10 mouse cellular contexts compared by ENCODE assay signal in the genomic region with DNA sequence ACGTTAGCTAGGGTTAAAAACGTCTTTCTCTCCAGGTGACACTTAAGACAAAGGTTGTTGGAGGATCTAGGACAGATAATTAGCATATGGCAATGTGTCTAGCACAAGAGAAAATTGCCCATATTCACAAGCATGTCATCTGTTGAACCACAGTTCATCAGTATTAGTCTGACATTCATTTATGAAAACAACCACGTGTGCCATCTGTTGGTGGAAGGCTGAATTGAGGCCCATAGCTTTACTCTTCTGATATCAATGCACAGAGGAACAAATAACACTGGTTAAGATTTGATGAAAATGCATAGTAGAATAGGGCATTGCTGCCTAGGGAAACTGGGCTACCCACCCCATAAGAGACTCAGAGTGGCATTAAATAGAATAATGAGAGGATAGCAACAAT. TPM values are rescaled to one million over a fixed set of nuclear protein-coding genes. Genes with fewer than 3 reads are reported as not detected.
A peak's percentile ranks its signal among the peaks of the same experiment; 100 is the strongest.
DNase-seq lines count a peak whose midpoint lies in the region; ATAC-seq and TF ChIP-seq lines count a peak whose summit lies in the region.
"Had no signal": no experiment of that assay in that cellular context is flagged by ENCODE, and none has a peak within 500 bp of the region (broad histone marks: within the 10 kb centered on the region; RNA-seq: fewer than 3 reads in every experiment).

No protein-coding gene starts in this region.

- H3K4me2 ChIP-seq in hindbrain, embryonic 11.5 days (replicated peaks; ENCODE audit: low read depth, low read length), result no peak overlapping the region
- H3K4me2 ChIP-seq in hindbrain, embryonic 16.5 days (ENCODE audit: low read length), result no peak overlapping the region
- H3K4me2 ChIP-seq in liver, postnatal 0 days (ENCODE audit: low read depth, low read length), result no peak overlapping the region
- H3K4me2 ChIP-seq in liver, embryonic 11.5 days, result no peak overlapping the region
- H3K4me2 ChIP-seq: liver, embryonic 15.5 days; neural tube, embryonic 12.5 days had no signal

- no peaks in the 10 kb centered on the region for H3K36me3 ChIP-seq in hindbrain, embryonic 11.5 days (ENCODE audit: control insufficient read depth, insufficient read depth, low read length)
- no peaks in the 10 kb centered on the region for H3K36me3 ChIP-seq in hindbrain, embryonic 16.5 days (ENCODE audit: control insufficient read depth, insufficient read depth, low read length)
- H3K36me3 ChIP-seq in liver, postnatal 0 days (replicated peaks; ENCODE audit: insufficient read depth, low read length), result no peaks in the 10 kb centered on the region
- H3K36me3 ChIP-seq in liver, embryonic 11.5 days (ENCODE audit: control insufficient read depth, insufficient read depth, low read length), result no peaks in the 10 kb centered on the region
- no peaks in the 10 kb centered on the region for H3K36me3 ChIP-seq in E14TG2a.4 (ENCODE audit: insufficient read depth, low read length)
- H3K36me3 ChIP-seq: liver, embryonic 15.5 days; neural tube, embryonic 12.5 days had no signal

- TF ChIP-seq CTCF in liver, postnatal 0 days (IDR thresholded peaks at IDR 0.05; ENCODE audit: low read depth), result peak; percentile 44
- peak; percentile 14; the same call in 1 of the 2 replicates for TF ChIP-seq CTCF in E14TG2a.4 (conservative IDR thresholded peaks at IDR 0.05; ENCODE audit: low read length)

- no peaks in the 10 kb centered on the region for H3K4me1 ChIP-seq in hindbrain, embryonic 11.5 days (replicated peaks; ENCODE audit: control insufficient read depth, insufficient read depth, low read length)
- no peaks in the 10 kb centered on the region for H3K4me1 ChIP-seq in hindbrain, embryonic 16.5 days (ENCODE audit: control insufficient read depth, insufficient read depth, low read depth, low read length)
- H3K4me1 ChIP-seq in liver, postnatal 0 days (ENCODE audit: insufficient read depth), result no peaks in the 10 kb centered on the region
- H3K4me1 ChIP-seq in liver, embryonic 11.5 days (replicated peaks; ENCODE audit: control insufficient read depth, insufficient read depth, low read length), result no peaks in the 10 kb centered on the region
- no peaks in the 10 kb centered on the region for H3K4me1 ChIP-seq in E14TG2a.4 (replicated peaks; ENCODE audit: low read depth, low read length)
- H3K4me1 ChIP-seq: liver, embryonic 15.5 days; neural tube, embryonic 12.5 days had no signal

- no peak for TF ChIP-seq EP300 in liver, postnatal 0 days (IDR thresholded peaks at IDR 0.05; ENCODE audit: low read depth)

- WGBS in hindbrain, embryonic 11.5 days, result 57% methylated on average over 3 of the region's 3 CpGs
- 41% methylated on average over 3 of the region's 3 CpGs for WGBS in hindbrain, embryonic 16.5 days
- 37% methylated on average over 3 of the region's 3 CpGs for WGBS in liver, postnatal 0 days (ENCODE audit: insufficient replicate concordance)
- WGBS in liver, embryonic 11.5 days, result 44% methylated on average over 3 of the region's 3 CpGs

- no peaks in the 10 kb centered on the region for H3K27me3 ChIP-seq in hindbrain, embryonic 11.5 days (ENCODE audit: control insufficient read depth, insufficient read depth, low read length)
- H3K27me3 ChIP-seq in hindbrain, embryonic 16.5 days (replicated peaks; ENCODE audit: control insufficient read depth, insufficient read depth, low read length), result no peaks in the 10 kb centered on the region
- no peaks in the 10 kb centered on the region for H3K27me3 ChIP-seq in liver, postnatal 0 days (ENCODE audit: insufficient read depth, low read length)
- no peaks in the 10 kb centered on the region for H3K27me3 ChIP-seq in liver, embryonic 11.5 days (replicated peaks; ENCODE audit: control insufficient read depth, insufficient read depth, low read length)
- no peaks in the 10 kb centered on the region for H3K27me3 ChIP-seq in E14TG2a.4 (ENCODE audit: insufficient read depth, low read length)
- H3K27me3 ChIP-seq: liver, embryonic 15.5 days; neural tube, embryonic 12.5 days had no signal

- H3K27ac ChIP-seq in hindbrain, embryonic 11.5 days (ENCODE audit: low read depth, low read length), result no peak overlapping the region
- H3K27ac ChIP-seq in hindbrain, embryonic 16.5 days (ENCODE audit: low read depth, low read length), result no peak overlapping the region
- no peak overlapping the region for H3K27ac ChIP-seq in liver, postnatal 0 days (ENCODE audit: low read depth)
- H3K27ac ChIP-seq in liver, embryonic 11.5 days (ENCODE audit: low read depth, low read length), result no peak overlapping the region
- H3K27ac ChIP-seq: liver, embryonic 15.5 days; neural tube, embryonic 12.5 days had no signal

- peak; percentile 39 for DNase-seq in hindbrain, embryonic 11.5 days (ENCODE audit: low spot score)
- no peak for DNase-seq in liver, postnatal 0 days
- no peak for DNase-seq in liver, embryonic 11.5 days (ENCODE audit: low spot score)
- DNase-seq in embryo, embryonic 10.5 days (ENCODE audit: low spot score), result peak; percentile 45
- DNase-seq in thymus, postnatal 0 days (ENCODE audit: low spot score), result no peak
- no peak for DNase-seq in left cerebral cortex, adult 8-10 months (ENCODE audit: low spot score in 2 of 2)

- H3K9ac ChIP-seq in hindbrain, embryonic 11.5 days (ENCODE audit: low read depth, low read length), result no peak overlapping the region
- H3K9ac ChIP-seq in hindbrain, embryonic 16.5 days (ENCODE audit: low read depth, low read length), result no peak overlapping the region
- H3K9ac ChIP-seq in liver, postnatal 0 days (replicated peaks), result no peak overlapping the region
- H3K9ac ChIP-seq in liver, embryonic 11.5 days (ENCODE audit: low read depth, low read length), result no peak overlapping the region
- H3K9ac ChIP-seq: liver, embryonic 15.5 days; neural tube, embryonic 12.5 days had no signal

- no peaks in the 10 kb centered on the region for H3K9me3 ChIP-seq in hindbrain, embryonic 11.5 days (ENCODE audit: control insufficient read depth, low read length)
- no peaks in the 10 kb centered on the region for H3K9me3 ChIP-seq in hindbrain, embryonic 16.5 days (ENCODE audit: control insufficient read depth, low read length)
- H3K9me3 ChIP-seq in liver, postnatal 0 days (ENCODE audit: low read length), result no peaks in the 10 kb centered on the region
- no peaks in the 10 kb centered on the region for H3K9me3 ChIP-seq in liver, embryonic 11.5 days (ENCODE audit: control insufficient read depth, low read length)
- H3K9me3 ChIP-seq in E14TG2a.4 (ENCODE audit: low read length), result peaks cover 4% of the 10 kb centered on the region; the same call in 1 of the 2 replicates
- H3K9me3 ChIP-seq: liver, embryonic 15.5 days; neural tube, embryonic 12.5 days had no signal

- H3K4me3 ChIP-seq in hindbrain, embryonic 11.5 days (ENCODE audit: low read depth, low read length), result no peak overlapping the region
- H3K4me3 ChIP-seq in hindbrain, embryonic 16.5 days (ENCODE audit: low read length), result no peak overlapping the region
- H3K4me3 ChIP-seq in liver, postnatal 0 days (ENCODE audit: low read depth, low read length), result no peak overlapping the region
- H3K4me3 ChIP-seq in liver, embryonic 11.5 days (ENCODE audit: low read depth, low read length), result no peak overlapping the region
- no peak overlapping the region for H3K4me3 ChIP-seq in E14TG2a.4 (replicated peaks; ENCODE audit: low read length)
- H3K4me3 ChIP-seq: liver, embryonic 15.5 days; neural tube, embryonic 12.5 days had no signal

- ATAC-seq in hindbrain, embryonic 11.5 days (ENCODE audit: low FRiP score), result peak; percentile 57
- no peak for ATAC-seq in hindbrain, embryonic 16.5 days
- ATAC-seq in liver, postnatal 0 days, result no peak
- no peak for ATAC-seq in liver, embryonic 11.5 days (replicated peaks; ENCODE audit: low FRiP score)

RNA-seq across cellular contexts. Expression of gene Pcdh20, which starts 8.7 kb away (rescaled TPM):
- 1.2 and 1.6 TPM in 2 replicates for polyA plus RNA-seq in hindbrain, embryonic 11.5 days (2014; fragmentation: Nextera tagmentation; extraction: Ambion mirVana)
- 6.0 and 6.3 TPM in 2 replicates for polyA plus RNA-seq in hindbrain, embryonic 16.5 days (2015; fragmentation: Nextera tagmentation; extraction: Ambion mirVana)
- polyA plus RNA-seq in liver, postnatal 0 days (2015; fragmentation: Nextera tagmentation; extraction: Ambion mirVana), result 0.04 and 0.11 TPM in 2 replicates
- polyA plus RNA-seq in liver, embryonic 11.5 days (2014; fragmentation: Nextera tagmentation; extraction: Ambion mirVana), result 0.16 and 0.22 TPM in 2 replicates
- polyA plus RNA-seq in thymus, postnatal 0 days (2015; fragmentation: Nextera tagmentation; extraction: Ambion mirVana), result 0.21 and 0.29 TPM in 2 replicates
- 10 to 100 TPM; 18.7 to 24.7 (median 22.4) TPM for total RNA-seq in left cerebral cortex, adult 8-10 months (2022)

Comparison
In these comparisons a context has a peak if more than half of its experiments do, and no peak if none do; other contexts are left out.
1. DNase-seq: peak in hindbrain, embryonic 11.5 days (single experiment) and embryo, embryonic 10.5 days (single experiment); none in liver, postnatal 0 days (single experiment), liver, embryonic 11.5 days (single experiment), thymus, postnatal 0 days (single experiment) and left cerebral cortex, adult 8-10 months (0 of 2).